8 mouse cellular contexts compared by ENCODE assay signal in genomic region chr9:22475424-22475868, GRCm38 (mm10). TPM values are rescaled to one million over a fixed set of nuclear protein-coding genes. Genes with fewer than 3 reads are reported as not detected.
DNase-seq lines count a peak whose midpoint lies in the region; ATAC-seq and TF ChIP-seq lines count a peak whose summit lies in the region.

Bbs9 (plus strand) TSS chr9:22475715.

- H3K36me3 ChIP-seq in ES-Bruce4 (ENCODE audit: control insufficient read depth, insufficient read depth, low read length, poor library complexity, severe bottlenecking), result no peaks in the 10 kb centered on the region
- no peaks in the 10 kb centered on the region for H3K36me3 ChIP-seq in forebrain, embryonic 13.5 days (ENCODE audit: poor library complexity, severe bottlenecking)
- no peaks in the 10 kb centered on the region for H3K36me3 ChIP-seq in liver, postnatal 0 days (replicated peaks; ENCODE audit: insufficient read depth, low read length)
- no peaks in the 10 kb centered on the region for H3K36me3 ChIP-seq in neural tube, embryonic 14.5 days (ENCODE audit: control insufficient read depth, insufficient read depth, low read length)

- intact Hi-C loops in heart, postnatal 10 days (cut with DNase I), result no loop called here

- no peaks in the 10 kb centered on the region for H3K9me3 ChIP-seq in ES-Bruce4 (replicated peaks; ENCODE audit: control insufficient read depth, insufficient read depth, low read length, poor library complexity, severe bottlenecking)
- H3K9me3 ChIP-seq in forebrain, embryonic 13.5 days (replicated peaks), result no peaks in the 10 kb centered on the region
- H3K9me3 ChIP-seq in liver, postnatal 0 days (ENCODE audit: low read length), result no peaks in the 10 kb centered on the region
- no peaks in the 10 kb centered on the region for H3K9me3 ChIP-seq in neural tube, embryonic 14.5 days (ENCODE audit: control insufficient read depth, low read length)

- DNase-seq in heart, postnatal 10 days, result peak; percentile 93 to 95
- DNase-seq in large intestine, adult 2 months (ENCODE audit: low read depth, low spot score), result peak; percentile 72
- DNase-seq in liver, postnatal 0 days, result peak; percentile 93
- peak; percentile 92 for DNase-seq in testis, postnatal 10 days (ENCODE audit: low spot score)

- no peak for TF ChIP-seq EP300 in ES-Bruce4 (IDR thresholded peaks at IDR 0.05; ENCODE audit: insufficient read depth, low read depth, low read length)
- no peak for TF ChIP-seq EP300 in liver, postnatal 0 days (IDR thresholded peaks at IDR 0.05; ENCODE audit: low read depth)

- under 1% methylated on average over 25 of the region's 25 CpGs for WGBS in forebrain, embryonic 13.5 days
- WGBS in large intestine, adult 2 months, result under 1% methylated on average over 25 of the region's 25 CpGs
- under 1% methylated on average over 25 of the region's 25 CpGs for WGBS in liver, postnatal 0 days (ENCODE audit: insufficient replicate concordance)
- under 1% methylated on average over 25 of the region's 25 CpGs for WGBS in neural tube, embryonic 14.5 days

- peak within 1 kb of the TSS; percentile 55 for H3K9ac ChIP-seq in ES-Bruce4 (ENCODE audit: low read depth, poor library complexity, severe bottlenecking)
- H3K9ac ChIP-seq in forebrain, embryonic 13.5 days, result peak within 1 kb of the TSS; percentile 67
- H3K9ac ChIP-seq in liver, postnatal 0 days (replicated peaks), result peak within 1 kb of the TSS; percentile 68
- H3K9ac ChIP-seq in neural tube, embryonic 14.5 days (replicated peaks; ENCODE audit: low read depth, low read length), result peak within 1 kb of the TSS; percentile 37

- H3K4me2 ChIP-seq in forebrain, embryonic 13.5 days, result peak within 1 kb of the TSS; percentile 83
- H3K4me2 ChIP-seq in liver, postnatal 0 days (ENCODE audit: low read depth, low read length), result peak within 1 kb of the TSS; percentile 95
- H3K4me2 ChIP-seq in neural tube, embryonic 14.5 days (ENCODE audit: low read depth, low read length), result peak within 1 kb of the TSS; percentile 77

- no peaks in the 10 kb centered on the region for H3K27me3 ChIP-seq in ES-Bruce4 (ENCODE audit: control insufficient read depth, insufficient read depth, low read length, poor library complexity, severe bottlenecking)
- no peaks in the 10 kb centered on the region for H3K27me3 ChIP-seq in forebrain, embryonic 13.5 days
- no peaks in the 10 kb centered on the region for H3K27me3 ChIP-seq in liver, postnatal 0 days (ENCODE audit: insufficient read depth, low read length)
- no peaks in the 10 kb centered on the region for H3K27me3 ChIP-seq in neural tube, embryonic 14.5 days (ENCODE audit: control insufficient read depth, insufficient read depth, low read length)

- H3K27ac ChIP-seq in ES-Bruce4 (ENCODE audit: insufficient read depth, low read length), result no peak within 1 kb of the TSS
- peak within 1 kb of the TSS; percentile 62 for H3K27ac ChIP-seq in forebrain, embryonic 13.5 days
- peak within 1 kb of the TSS; percentile 29; the same call in 1 of the 2 replicates for H3K27ac ChIP-seq in liver, postnatal 0 days (ENCODE audit: low read depth)
- H3K27ac ChIP-seq in neural tube, embryonic 14.5 days (ENCODE audit: low read depth, low read length), result peak within 1 kb of the TSS; percentile 29

- H3K4me3 ChIP-seq in ES-Bruce4 (ENCODE audit: low read depth, low read length), result peak within 1 kb of the TSS; percentile 90
- peak within 1 kb of the TSS; percentile 60 for H3K4me3 ChIP-seq in forebrain, embryonic 13.5 days
- peak within 1 kb of the TSS; percentile 61 for H3K4me3 ChIP-seq in liver, postnatal 0 days (ENCODE audit: low read depth, low read length)
- peak within 1 kb of the TSS; percentile 52 for H3K4me3 ChIP-seq in neural tube, embryonic 14.5 days (ENCODE audit: low read depth, low read length)

- no peak for TF ChIP-seq CTCF in ES-Bruce4 (IDR thresholded peaks at IDR 0.05; ENCODE audit: low read depth, low read length)
- no peak for TF ChIP-seq CTCF in liver, postnatal 0 days (IDR thresholded peaks at IDR 0.05; ENCODE audit: low read depth)

- no peaks in the 10 kb centered on the region for H3K4me1 ChIP-seq in ES-Bruce4 (ENCODE audit: control insufficient read depth, insufficient read depth, low read length)
- peaks cover 12% of the 10 kb centered on the region for H3K4me1 ChIP-seq in forebrain, embryonic 13.5 days
- peaks cover 5% of the 10 kb centered on the region for H3K4me1 ChIP-seq in liver, postnatal 0 days (ENCODE audit: insufficient read depth)
- peaks cover 8% of the 10 kb centered on the region; the same call in 1 of the 2 replicates for H3K4me1 ChIP-seq in neural tube, embryonic 14.5 days (ENCODE audit: control insufficient read depth, insufficient read depth, low read length)

- TF ChIP-seq POLR2A in ES-Bruce4 (IDR thresholded peaks at IDR 0.05; ENCODE audit: insufficient read depth, low read length), result no peak

- ATAC-seq in cerebellum, adult (ENCODE audit: insufficient number of reproducible peaks, low FRiP score, low TSS enrichment), result peak; percentile 99
- ATAC-seq in forebrain, embryonic 13.5 days, result peak; percentile 100
- peak; percentile 100 for ATAC-seq in liver, postnatal 0 days
- peak; percentile 99 for ATAC-seq in neural tube, embryonic 14.5 days (ENCODE audit: low read depth)

RNA-seq across cellular contexts. Expression of gene Bbs9, which starts in this region (rescaled TPM):
- polyA plus RNA-seq in ES-Bruce4 (2011; ENCODE audit: insufficient read depth, insufficient read length, low read depth, missing spikeins), result 17.9 and 20.3 TPM in 2 replicates
- polyA plus RNA-seq in forebrain, embryonic 13.5 days (2015; fragmentation: Nextera tagmentation; extraction: Ambion mirVana), result 18.4 and 20.1 TPM in 2 replicates
- 10 to 100 TPM; 17.5 to 18.7 TPM for total RNA-seq in heart, postnatal 10 days (2021)
- 4.2 and 4.8 TPM in 2 replicates for polyA plus RNA-seq in large intestine, adult 2 months (2012; rRNA removed)
- polyA plus RNA-seq in liver, postnatal 0 days (2015; fragmentation: Nextera tagmentation; extraction: Ambion mirVana), result 1.6 and 1.8 TPM in 2 replicates
- polyA plus RNA-seq in neural tube, embryonic 14.5 days (2014; fragmentation: Nextera tagmentation; extraction: Ambion mirVana), result 19.1 and 19.4 TPM in 2 replicates
